Mouse (Mus musculus) forebrain, embryonic 11.5 days (tissue): ENCODE data around the gene Aff3. TPM values are rescaled to one million over a fixed set of nuclear protein-coding genes. Genes with fewer than 3 reads are reported as not detected.

Source experiments
- ATAC-seq: fragments of 200-750 bp; cut with Nextera tagmentation; replicated peaks from 2 replicates; pipeline ENCODE4 v1.8.0; 2017; ENCODE audit warnings: moderate TSS enrichment; ENCODE audit not compliant: low FRiP score
- DNase-seq: peaks from one replicate; pipeline ENCODE4 v3.0.0-alpha.2; 2017; ENCODE audit warnings: low spot score
- H3K27ac ChIP-seq: fragments of 300-500 bp; sonication (generic); 2 replicates; pipeline ENCODE4 v1.5.1; 2014; ENCODE audit warnings: low read depth, low read length
- H3K27me3 ChIP-seq: fragments of 300-500 bp; sonication (generic); 2 replicates; pipeline ENCODE4 v1.6.1; 2014; ENCODE audit warnings: mild to moderate bottlenecking, low read length, mixed read lengths; ENCODE audit not compliant: control insufficient read depth, insufficient read depth
- H3K36me3 ChIP-seq: fragments of 300-500 bp; sonication (generic); 2 replicates; pipeline ENCODE4 v1.6.1; 2014; ENCODE audit warnings: mild to moderate bottlenecking, low read length, moderate library complexity, mixed read lengths; ENCODE audit not compliant: control insufficient read depth, insufficient read depth
- H3K4me1 ChIP-seq: fragments of 300-500 bp; sonication (generic); replicated peaks from 2 replicates; pipeline ENCODE4 v1.6.1; 2014; ENCODE audit warnings: low read length, mixed read lengths; ENCODE audit not compliant: control insufficient read depth, insufficient read depth
- H3K4me2 ChIP-seq: fragments of 300-500 bp; sonication (generic); 2 replicates; pipeline ENCODE4 v1.6.1; 2014; ENCODE audit warnings: low read depth, mild to moderate bottlenecking, low read length, moderate library complexity, mixed read lengths; ENCODE audit not compliant: severe bottlenecking
- H3K4me3 ChIP-seq: fragments of 300-500 bp; sonication (generic); 2 replicates; pipeline ENCODE4 v1.5.1; 2014; ENCODE audit warnings: low read depth, low read length
- H3K9ac ChIP-seq: fragments of 300-500 bp; sonication (generic); 2 replicates; pipeline ENCODE4 v1.6.1; 2014; ENCODE audit warnings: low read length
- H3K9me3 ChIP-seq: fragments of 300-500 bp; sonication (generic); 2 replicates; pipeline ENCODE4 v1.6.1; 2016; ENCODE audit warnings: low read length, mixed read lengths; ENCODE audit not compliant: control insufficient read depth
- WGBS: fragments of 180-500 bp; shearing (Covaris S2); extraction: QIAGEN DNeasy Blood & Tissue Kit; methylation state at CpG from one replicate; pipeline ENCODE4 v1.1.7; 2014; 5-methylcytosine and 5-hydroxymethylcytosine counted together
- polyA plus RNA-seq: library from polyadenylated mRNA; unstranded; fragments of >200 nt; fragmentation: Nextera tagmentation; extraction: Ambion mirVana; gene quantifications from 2 replicates; pipeline ENCODE4 v1.2.1, GENCODE M21; 2014

Gene Aff3
- polyA plus RNA-seq, 1 experiment from 2014 or later = 22.8 TPM

- Histone ChIP-seq H3K9ac (no peak overlapping the region), H3K27ac (no peak overlapping the region), H3K4me3 (no peak overlapping the region), H3K9me3 (peaks cover 3% of the 10 kb centered on the region; the same call in 1 of the 2 replicates), H3K4me2 (no peak overlapping the region), H3K27me3 (no peaks in the 10 kb centered on the region), H3K36me3 (no peaks in the 10 kb centered on the region), H3K4me1 (no peaks in the 10 kb centered on the region)
- DNase-seq (no peak), ATAC-seq (no peak)
- WGBS = 82% methylated on average over 11 of the region's 11 CpGs
Measured at GRCm38 (mm10) chr1:38262362-38263154, 402.2 kb downstream of the Aff3 start.

GRCm38 (mm10) chr1:38261076-38261475 is 403.7 kb downstream of the Aff3 start:
- H3K27me3 ChIP-seq = no peaks in the 10 kb centered on the region
- H3K9me3 ChIP-seq = peaks cover 3% of the 10 kb centered on the region; the same call in 1 of the 2 replicates
- ATAC-seq (no peak), DNase-seq (no peak)
- WGBS = 88% methylated on average over 5 of the region's 5 CpGs
- H3K9ac ChIP-seq = no peak overlapping the region
- H3K4me2 ChIP-seq = no peak overlapping the region
- no peak overlapping the region for H3K4me3 ChIP-seq
- no peak overlapping the region for H3K27ac ChIP-seq
- H3K36me3 ChIP-seq = no peaks in the 10 kb centered on the region
- no peaks in the 10 kb centered on the region for H3K4me1 ChIP-seq

GRCm38 (mm10) chr1:38259541-38260338 is 405.0 kb downstream of the Aff3 start:
- ATAC-seq (no peak), DNase-seq (no peak)
- 88% methylated on average over 10 of the region's 10 CpGs for WGBS
- Histone ChIP-seq H3K4me3 (no peak overlapping the region), H3K4me1 (no peaks in the 10 kb centered on the region), H3K4me2 (no peak overlapping the region), H3K9me3 (peaks cover 3% of the 10 kb centered on the region; the same call in 1 of the 2 replicates), H3K27me3 (no peaks in the 10 kb centered on the region), H3K9ac (no peak overlapping the region), H3K36me3 (no peaks in the 10 kb centered on the region), H3K27ac (no peak overlapping the region)

- H3K4me2 ChIP-seq = no peak overlapping the region
- no peak overlapping the region for H3K4me3 ChIP-seq
- ATAC-seq = no peak
- H3K27ac ChIP-seq = no peak overlapping the region
- no peak overlapping the region for H3K9ac ChIP-seq
- H3K27me3 ChIP-seq = no peaks in the 10 kb centered on the region
- 83% methylated on average over 8 of the region's 8 CpGs for WGBS
- H3K4me1 ChIP-seq = no peaks in the 10 kb centered on the region
- no peak for DNase-seq
- no peaks in the 10 kb centered on the region for H3K36me3 ChIP-seq
- no peaks in the 10 kb centered on the region for H3K9me3 ChIP-seq
Measured at GRCm38 (mm10) chr1:38254426-38254825, 410.3 kb downstream of the Aff3 start.

GRCm38 (mm10) chr1:38252766-38253079 is 412.0 kb downstream of the Aff3 start:
- Histone ChIP-seq H3K27ac (no peak overlapping the region), H3K9ac (no peak overlapping the region), H3K36me3 (no peaks in the 10 kb centered on the region), H3K4me1 (no peaks in the 10 kb centered on the region), H3K9me3 (no peaks in the 10 kb centered on the region), H3K4me2 (no peak overlapping the region), H3K4me3 (no peak overlapping the region), H3K27me3 (no peaks in the 10 kb centered on the region)
- WGBS = 45% methylated on average over 2 of the region's 2 CpGs
- ATAC-seq (no peak), DNase-seq (no peak)

- H3K4me3 ChIP-seq = no peak overlapping the region
- no peak overlapping the region for H3K4me2 ChIP-seq
- H3K9me3 ChIP-seq = no peaks in the 10 kb centered on the region
- H3K27ac ChIP-seq = no peak overlapping the region
- 91% methylated on average over 19 of the region's 19 CpGs for WGBS
- no peaks in the 10 kb centered on the region for H3K27me3 ChIP-seq
- DNase-seq (no peak), ATAC-seq (no peak)
- H3K9ac ChIP-seq = no peak overlapping the region
- H3K4me1 ChIP-seq = no peaks in the 10 kb centered on the region
- no peaks in the 10 kb centered on the region for H3K36me3 ChIP-seq
Measured at GRCm38 (mm10) chr1:38252031-38252765, 412.6 kb downstream of the Aff3 start.

GRCm38 (mm10) chr1:38251448-38251847 is 413.3 kb downstream of the Aff3 start:
- ATAC-seq (no peak), DNase-seq (no peak)
- Histone ChIP-seq H3K27me3 (no peaks in the 10 kb centered on the region), H3K36me3 (no peaks in the 10 kb centered on the region), H3K9ac (no peak overlapping the region), H3K4me2 (no peak overlapping the region), H3K27ac (no peak overlapping the region), H3K4me1 (no peaks in the 10 kb centered on the region), H3K9me3 (no peaks in the 10 kb centered on the region), H3K4me3 (no peak overlapping the region)
- WGBS = 92% methylated on average over 11 of the region's 11 CpGs

- H3K27me3 ChIP-seq = no peaks in the 10 kb centered on the region
- H3K4me3 ChIP-seq = no peak overlapping the region
- H3K9me3 ChIP-seq = no peaks in the 10 kb centered on the region
- no peaks in the 10 kb centered on the region for H3K36me3 ChIP-seq
- WGBS = 82% methylated on average over 3 of the region's 3 CpGs
- H3K9ac ChIP-seq = no peak overlapping the region
- no peaks in the 10 kb centered on the region for H3K4me1 ChIP-seq
- H3K27ac ChIP-seq = no peak overlapping the region
- H3K4me2 ChIP-seq = no peak overlapping the region
- no peak for DNase-seq
- ATAC-seq = no peak
Measured at GRCm38 (mm10) chr1:38250246-38250645, 414.5 kb downstream of the Aff3 start.
